Mouse (Mus musculus) heart, embryonic 11.5 days (tissue): ENCODE measurements around the gene Heg1. TPM values are rescaled to one million over a fixed set of nuclear protein-coding genes. Genes with fewer than 3 reads are reported as not detected.
A peak's percentile ranks its signal among the peaks of the same experiment; 100 is the strongest.

Experiments
- ATAC-seq: fragments of 200-750 bp; cut with Nextera tagmentation; replicated peaks from 2 replicates; pipeline ENCODE4 v1.8.0; 2017; ENCODE audit warnings: moderate library complexity; ENCODE audit not compliant: insufficient number of reproducible peaks, low FRiP score, low TSS enrichment
- H3K27ac ChIP-seq: fragments of 300-500 bp; sonication (generic); 2 replicates; pipeline ENCODE4 v1.5.1; 2014; ENCODE audit warnings: mild to moderate bottlenecking, low read depth, low read length
- H3K27me3 ChIP-seq: fragments of 300-500 bp; sonication (generic); 2 replicates; pipeline ENCODE4 v1.6.1; 2014; ENCODE audit warnings: mild to moderate bottlenecking, low read length, mixed read lengths; ENCODE audit not compliant: control insufficient read depth, insufficient read depth
- H3K36me3 ChIP-seq: fragments of 300-500 bp; sonication (generic); 2 replicates; pipeline ENCODE4 v1.6.1; 2014; ENCODE audit warnings: mild to moderate bottlenecking, low read length, moderate library complexity, mixed read lengths; ENCODE audit not compliant: control insufficient read depth, insufficient read depth
- H3K4me1 ChIP-seq: fragments of 300-500 bp; sonication (generic); 2 replicates; pipeline ENCODE4 v1.6.1; 2014; ENCODE audit warnings: low read length; ENCODE audit not compliant: control insufficient read depth, insufficient read depth
- H3K4me2 ChIP-seq: fragments of 300-500 bp; sonication (generic); 2 replicates; pipeline ENCODE4 v1.6.1; 2014; ENCODE audit warnings: mild to moderate bottlenecking, moderate library complexity
- H3K4me3 ChIP-seq: fragments of 300-500 bp; sonication (generic); 2 replicates; pipeline ENCODE4 v1.5.1; 2014; ENCODE audit warnings: low read depth, low read length
- H3K9ac ChIP-seq: fragments of 300-500 bp; sonication (generic); 2 replicates; pipeline ENCODE4 v1.6.1; 2014; ENCODE audit warnings: mild to moderate bottlenecking, low read depth, low read length, moderate library complexity
- H3K9me3 ChIP-seq: fragments of 300-500 bp; sonication (generic); replicated peaks from 2 replicates; pipeline ENCODE4 v1.6.1; 2016; ENCODE audit warnings: low read length; ENCODE audit not compliant: control insufficient read depth
- WGBS: fragments of 180-500 bp; shearing (Covaris S2); extraction: QIAGEN DNeasy Blood & Tissue Kit; methylation state at CpG from one replicate; pipeline ENCODE4 v1.1.7; 2014; ENCODE audit not compliant: insufficient replicate concordance; 5-methylcytosine and 5-hydroxymethylcytosine counted together
- polyA plus RNA-seq: library from polyadenylated mRNA; unstranded; fragments of >200 nt; fragmentation: Nextera tagmentation; extraction: Ambion mirVana; gene quantifications from 2 replicates; pipeline ENCODE4 v1.2.1, GENCODE M21; 2014

Heg1 gene
- polyA plus RNA-seq, 1 experiment from 2014 or later = 31.3 TPM

DNA sequence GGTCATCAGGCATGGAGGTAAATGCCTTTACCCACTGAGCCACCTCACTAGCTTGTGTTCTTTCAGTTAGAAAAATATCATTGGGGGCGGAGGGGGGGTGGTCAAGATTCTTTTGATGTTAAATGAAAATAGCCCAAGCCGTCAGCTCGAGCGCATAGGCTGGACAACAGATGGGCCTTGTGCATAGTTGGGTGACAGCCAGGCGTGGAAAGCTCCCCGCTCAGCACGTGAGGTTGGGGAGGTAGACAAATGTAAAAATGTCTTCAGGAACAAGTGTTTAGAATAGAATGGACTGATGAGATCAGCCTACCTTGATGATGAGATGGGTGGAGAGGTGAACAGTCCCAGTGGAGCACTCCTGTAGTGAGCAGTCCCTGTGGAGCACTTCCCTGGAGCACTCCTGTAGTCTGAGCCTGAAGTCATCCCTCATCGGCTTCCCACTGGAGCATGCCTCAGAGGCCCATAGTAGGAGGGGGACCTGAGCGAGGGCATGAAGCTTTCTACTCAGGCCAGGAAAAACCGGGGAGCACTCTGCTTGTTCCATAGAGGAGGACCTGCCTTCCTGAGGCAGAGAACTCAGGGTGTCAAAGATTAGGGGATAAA is 62.0 kb downstream of the Heg1 start:
- no peak for ATAC-seq
- H3K4me2 ChIP-seq = no peak overlapping the region
- WGBS = 79% methylated on average over 10 of the region's 10 CpGs

GRCm38 (mm10) chr16:33747346-33747954 is 63.3 kb downstream of the Heg1 start:
- Histone ChIP-seq H3K4me1 (no peaks in the 10 kb centered on the region), H3K4me2 (no peak overlapping the region), H3K4me3 (no peak overlapping the region), H3K9me3 (no peaks in the 10 kb centered on the region), H3K36me3 (peaks cover 11% of the 10 kb centered on the region), H3K27me3 (no peaks in the 10 kb centered on the region), H3K27ac (no peak overlapping the region), H3K9ac (no peak overlapping the region)
- 65% methylated on average over 7 of the region's 7 CpGs for WGBS
- ATAC-seq = no peak

More for the DNA sequence above, 62.0 kb downstream of the Heg1 start:
- H3K9me3 ChIP-seq = no peaks in the 10 kb centered on the region
- H3K9ac ChIP-seq = no peak overlapping the region
- H3K4me1 ChIP-seq = peaks cover 9% of the 10 kb centered on the region
- peaks cover 9% of the 10 kb centered on the region for H3K36me3 ChIP-seq
- no peaks in the 10 kb centered on the region for H3K27me3 ChIP-seq
- H3K27ac ChIP-seq = no peak overlapping the region
- no peak overlapping the region for H3K4me3 ChIP-seq

- 80% methylated on average over 2 of the region's 2 CpGs for WGBS
- no peaks in the 10 kb centered on the region for H3K4me1 ChIP-seq
- H3K9ac ChIP-seq = no peak overlapping the region
- peaks cover 11% of the 10 kb centered on the region for H3K36me3 ChIP-seq
- no peaks in the 10 kb centered on the region for H3K9me3 ChIP-seq
- H3K4me3 ChIP-seq = no peak overlapping the region
- no peaks in the 10 kb centered on the region for H3K27me3 ChIP-seq
- H3K27ac ChIP-seq = no peak overlapping the region
- H3K4me2 ChIP-seq = no peak overlapping the region
- ATAC-seq = no peak
Measured at GRCm38 (mm10) chr16:33747994-33748393, 63.8 kb downstream of the Heg1 start.

GRCm38 (mm10) chr16:33751152-33751551 is 67.0 kb downstream of the Heg1 start:
- peaks cover 15% of the 10 kb centered on the region for H3K36me3 ChIP-seq
- no peaks in the 10 kb centered on the region; the same call in 1 of the 2 replicates for H3K4me1 ChIP-seq
- WGBS = 24% methylated on average over 13 of the region's 13 CpGs
- no peak for ATAC-seq
- H3K4me3 ChIP-seq = no peak overlapping the region
- H3K9me3 ChIP-seq = no peaks in the 10 kb centered on the region
- no peak overlapping the region for H3K9ac ChIP-seq
- no peak overlapping the region for H3K27ac ChIP-seq
- H3K27me3 ChIP-seq = no peaks in the 10 kb centered on the region
- peak overlapping the region; percentile 21; the same call in 1 of the 2 replicates for H3K4me2 ChIP-seq

- H3K27me3 ChIP-seq = no peaks in the 10 kb centered on the region
- 48% methylated on average over 12 of the region's 12 CpGs for WGBS
- no peak for ATAC-seq
- peak overlapping the region; percentile 21; the same call in 1 of the 2 replicates for H3K4me2 ChIP-seq
- H3K9me3 ChIP-seq = no peaks in the 10 kb centered on the region
- H3K4me1 ChIP-seq = no peaks in the 10 kb centered on the region; the same call in 1 of the 2 replicates
- H3K36me3 ChIP-seq = peaks cover 12% of the 10 kb centered on the region
- no peak overlapping the region for H3K9ac ChIP-seq
- no peak overlapping the region for H3K27ac ChIP-seq
- H3K4me3 ChIP-seq = no peak overlapping the region
Measured at GRCm38 (mm10) chr16:33751590-33751989, 67.4 kb downstream of the Heg1 start.

- H3K4me2 ChIP-seq = no peak overlapping the region
- H3K27ac ChIP-seq = no peak overlapping the region
- no peaks in the 10 kb centered on the region; the same call in 1 of the 2 replicates for H3K4me1 ChIP-seq
- WGBS = 72% methylated on average over 8 of the region's 8 CpGs
- no peak for ATAC-seq
- H3K27me3 ChIP-seq = no peaks in the 10 kb centered on the region
- H3K4me3 ChIP-seq = no peak overlapping the region
- no peak overlapping the region for H3K9ac ChIP-seq
- H3K9me3 ChIP-seq = no peaks in the 10 kb centered on the region
- H3K36me3 ChIP-seq = peaks cover 12% of the 10 kb centered on the region
Measured at GRCm38 (mm10) chr16:33752904-33753578, 68.9 kb downstream of the Heg1 start.

DNA sequence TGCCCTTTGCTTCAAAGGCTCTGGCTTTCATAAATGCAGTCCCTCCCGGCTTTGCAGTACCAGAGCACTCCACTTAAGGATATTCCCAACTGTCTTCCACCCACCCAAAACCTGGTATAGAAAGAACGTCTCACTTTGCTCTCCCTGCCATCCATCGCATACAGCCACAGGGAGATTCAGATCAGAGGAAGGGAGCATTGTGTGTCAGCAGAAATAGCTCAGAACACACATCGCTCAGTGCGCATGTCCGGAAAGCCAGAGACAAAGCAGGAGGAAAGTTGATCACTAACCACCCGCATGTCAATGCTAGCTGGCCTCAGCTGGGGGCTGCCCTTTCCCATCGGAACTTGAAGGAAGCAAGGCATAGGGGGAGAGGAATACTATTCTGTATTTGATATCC is 71.1 kb downstream of the Heg1 start:
- no peak overlapping the region for H3K9ac ChIP-seq
- no peak overlapping the region for H3K4me3 ChIP-seq
- H3K4me1 ChIP-seq = no peaks in the 10 kb centered on the region; the same call in 1 of the 2 replicates
- 73% methylated on average over 8 of the region's 8 CpGs for WGBS
- H3K36me3 ChIP-seq = peaks cover 9% of the 10 kb centered on the region
- no peaks in the 10 kb centered on the region for H3K9me3 ChIP-seq
- ATAC-seq = no peak
- no peaks in the 10 kb centered on the region for H3K27me3 ChIP-seq
- H3K27ac ChIP-seq = no peak overlapping the region
- no peak overlapping the region for H3K4me2 ChIP-seq

DNA sequence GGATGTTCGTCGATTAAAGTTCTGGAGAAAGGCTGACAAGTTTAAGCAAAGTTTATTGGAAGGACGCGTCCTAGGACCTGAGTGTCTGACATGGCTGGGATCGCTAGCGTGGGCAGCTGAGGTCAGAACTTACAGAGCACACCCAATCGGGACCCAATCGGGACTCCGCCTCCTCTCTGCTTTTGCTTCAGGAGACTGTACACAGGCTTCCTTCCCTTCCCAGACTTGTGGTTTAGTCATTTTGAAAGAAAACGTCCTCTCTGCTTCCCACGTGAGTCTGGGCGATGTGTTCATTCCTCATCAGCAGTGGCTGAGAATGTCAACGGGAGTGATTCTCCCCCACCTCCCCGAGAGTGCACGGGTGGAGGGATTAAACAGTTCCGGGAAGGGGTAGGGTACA is 71.8 kb downstream of the Heg1 start:
- WGBS = 58% methylated on average over 16 of the region's 16 CpGs
- Histone ChIP-seq H3K9me3 (no peaks in the 10 kb centered on the region), H3K27me3 (no peaks in the 10 kb centered on the region), H3K4me3 (no peak overlapping the region), H3K36me3 (peaks cover 9% of the 10 kb centered on the region), H3K27ac (no peak overlapping the region), H3K4me2 (no peak overlapping the region), H3K9ac (no peak overlapping the region), H3K4me1 (no peaks in the 10 kb centered on the region; the same call in 1 of the 2 replicates)
- ATAC-seq = no peak
